Mouse (Mus musculus) gastrocnemius, postnatal 14 days (tissue): ENCODE measurements around the gene Nectin2. TPM values are rescaled to one million over a fixed set of nuclear protein-coding genes. Genes with fewer than 3 reads are reported as not detected.

Experiments
- DNase-seq: peaks from one replicate; pipeline ENCODE4 v3.0.0; 2021; ENCODE audit warnings: mixed read lengths
- intact Hi-C: fragments of 180-260 bp; cut with DNase I; formaldehyde crosslinking; loops from one replicate; pipeline ENCODE4 v1.15.1; 2025; ENCODE audit warnings: low total_unique reads
- total RNA-seq, 2 experiments: library from RNA; stranded (reverse); gene quantifications; 2 replicates each; pipeline ENCODE4 v1.2.3; 2021

Nectin2 gene
- total RNA-seq, 2 experiments from 2014 or later = 9.8 to 12.9 TPM

GRCm38 (mm10) chr7:19748219-19749195 lies 1.8 kb downstream of the Nectin2 start:
- intact Hi-C loops = no loop called here
- DNase-seq = peak; percentile 11

- no peak for DNase-seq
- intact Hi-C loops = no loop called here
Measured at GRCm38 (mm10) chr7:19747420-19748218, 2.7 kb downstream of the Nectin2 start.

DNA sequence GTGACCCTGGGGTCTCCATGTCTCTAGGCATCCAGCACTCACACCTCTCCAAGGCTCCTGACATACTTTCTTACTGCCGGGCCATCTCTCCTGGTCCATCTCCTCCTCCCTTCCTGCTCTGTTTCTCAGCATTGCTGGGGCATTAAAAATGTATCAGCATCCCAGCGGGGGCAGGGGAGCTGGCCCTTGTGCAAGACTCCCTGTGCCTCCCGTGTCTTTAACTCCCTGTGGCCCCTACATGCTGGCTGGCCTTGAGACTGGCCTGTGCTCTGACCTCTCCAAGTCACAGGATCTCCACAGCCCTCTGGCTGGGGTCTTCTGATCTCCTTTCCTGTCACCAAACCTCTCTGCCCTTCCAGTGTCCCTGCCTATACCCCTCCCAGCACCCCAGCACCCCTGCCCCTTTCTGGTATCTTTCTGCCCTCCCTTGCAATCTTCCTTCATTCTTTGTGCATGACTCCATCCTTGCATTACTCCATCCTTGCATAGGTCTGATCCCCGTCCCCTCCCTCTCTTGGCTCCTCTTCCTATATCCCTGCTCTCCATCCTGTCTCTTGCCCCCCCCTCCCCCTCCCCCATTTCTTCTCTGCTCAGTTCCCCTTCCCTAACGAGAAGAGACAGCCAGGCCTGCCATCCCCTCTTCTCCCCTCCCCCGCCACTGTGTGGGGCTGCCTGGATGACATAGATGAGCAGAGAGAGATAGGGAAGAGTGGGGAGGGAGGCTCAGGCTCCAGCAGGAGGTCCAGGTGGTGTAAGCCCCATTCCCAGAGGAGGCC lies 3.7 kb downstream of the Nectin2 start:
- no peak for DNase-seq

GRCm38 (mm10) chr7:19745971-19746370 lies 4.3 kb downstream of the Nectin2 start:
- intact Hi-C loops = no loop called here
- no peak for DNase-seq

More for the DNA sequence above, 3.7 kb downstream of the Nectin2 start:
- intact Hi-C loops = no loop called here

DNA sequence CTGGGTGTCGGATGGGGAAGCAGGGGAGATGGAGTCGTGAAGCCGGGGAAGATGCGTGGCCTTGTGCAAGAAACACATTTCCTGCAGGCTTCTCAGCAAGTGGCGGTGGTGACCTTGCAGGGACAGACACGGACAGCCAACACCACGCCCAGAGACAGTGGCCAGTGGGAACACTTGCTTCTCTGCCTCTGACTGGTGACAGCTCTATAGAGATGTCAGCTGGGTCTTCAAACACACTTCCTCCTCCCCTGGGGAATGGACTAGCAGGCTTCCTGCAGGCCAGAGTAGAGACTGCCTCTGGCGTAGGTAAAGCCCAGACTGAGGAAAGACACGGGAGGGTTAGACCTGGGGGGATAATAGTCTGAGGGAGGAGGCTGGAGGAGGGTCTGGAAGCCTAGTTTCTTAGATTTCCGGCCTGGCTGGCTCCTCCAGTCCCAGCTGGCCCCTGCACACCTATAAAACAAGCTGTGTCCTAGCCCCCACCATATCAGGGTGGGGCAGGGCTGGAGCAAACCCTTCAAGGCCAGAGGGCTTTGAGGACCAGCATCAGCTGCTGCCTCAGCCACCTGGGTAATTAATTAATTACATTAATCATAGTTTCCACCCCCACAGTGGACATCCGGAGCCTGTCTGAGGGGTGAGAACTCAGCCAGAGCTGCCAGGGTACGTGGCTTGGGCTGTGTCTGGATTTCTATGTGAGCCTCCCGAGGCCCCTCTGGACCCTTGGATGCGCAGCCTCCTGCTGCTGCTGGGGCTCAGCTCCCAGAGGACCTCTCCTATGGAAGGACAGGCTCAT lies 5.5 kb downstream of the Nectin2 start:
- intact Hi-C loops = no loop called here
- DNase-seq = no peak

GRCm38 (mm10) chr7:19743791-19744190 lies 6.5 kb downstream of the Nectin2 start:
- intact Hi-C loops = no loop called here
- DNase-seq = no peak

DNA sequence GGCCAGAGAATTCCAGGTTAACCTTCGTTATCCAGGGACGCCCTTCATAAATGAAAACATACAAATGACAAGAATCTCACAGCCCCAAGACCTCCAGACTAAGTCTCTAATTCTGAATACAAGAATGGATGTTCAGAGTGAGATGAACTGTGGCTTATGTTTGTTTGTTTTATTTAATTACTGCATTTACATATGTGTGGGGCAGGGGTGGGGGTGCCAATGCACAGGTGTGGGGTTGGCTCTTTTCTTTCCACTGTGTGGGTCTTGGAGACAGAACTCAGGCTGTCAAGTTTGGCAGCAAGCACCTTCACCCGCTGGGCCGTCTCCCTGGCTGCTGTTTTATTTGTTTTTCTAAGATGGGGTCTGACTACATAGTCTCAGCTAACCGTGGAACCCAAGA lies 7.8 kb downstream of the Nectin2 start:
- intact Hi-C loops = no loop called here
- no peak for DNase-seq

- no peak for DNase-seq
- intact Hi-C loops = no loop called here
Measured at GRCm38 (mm10) chr7:19741329-19742031, 8.8 kb downstream of the Nectin2 start.

GRCm38 (mm10) chr7:19740269-19740668 lies 10.0 kb downstream of the Nectin2 start:
- no peak for DNase-seq
- intact Hi-C loops = no loop called here

DNA sequence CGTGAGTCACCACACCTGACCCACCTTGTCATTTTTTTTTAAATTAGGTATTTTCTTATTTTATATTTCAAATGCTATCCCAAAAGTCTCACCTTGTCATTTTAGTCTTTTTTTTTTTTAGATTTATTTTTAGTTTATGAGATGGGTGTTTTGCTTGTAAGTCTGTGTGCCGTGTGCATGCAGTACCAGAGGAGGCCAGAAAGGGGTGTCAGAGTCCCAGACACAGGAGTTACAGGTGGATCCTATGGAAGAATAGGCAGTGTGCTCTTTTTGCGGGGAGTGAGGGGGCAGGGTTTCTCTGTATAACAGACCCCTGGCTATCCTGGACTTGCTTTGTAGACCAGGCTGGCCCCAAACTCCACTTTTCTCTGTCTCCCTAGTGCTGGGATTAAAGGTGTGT lies 11.5 kb downstream of the Nectin2 start:
- intact Hi-C loops = no loop called here
- DNase-seq = no peak

- no peak for DNase-seq
- intact Hi-C loops = no loop called here
Measured at GRCm38 (mm10) chr7:19736389-19737057, 13.8 kb downstream of the Nectin2 start.

DNA sequence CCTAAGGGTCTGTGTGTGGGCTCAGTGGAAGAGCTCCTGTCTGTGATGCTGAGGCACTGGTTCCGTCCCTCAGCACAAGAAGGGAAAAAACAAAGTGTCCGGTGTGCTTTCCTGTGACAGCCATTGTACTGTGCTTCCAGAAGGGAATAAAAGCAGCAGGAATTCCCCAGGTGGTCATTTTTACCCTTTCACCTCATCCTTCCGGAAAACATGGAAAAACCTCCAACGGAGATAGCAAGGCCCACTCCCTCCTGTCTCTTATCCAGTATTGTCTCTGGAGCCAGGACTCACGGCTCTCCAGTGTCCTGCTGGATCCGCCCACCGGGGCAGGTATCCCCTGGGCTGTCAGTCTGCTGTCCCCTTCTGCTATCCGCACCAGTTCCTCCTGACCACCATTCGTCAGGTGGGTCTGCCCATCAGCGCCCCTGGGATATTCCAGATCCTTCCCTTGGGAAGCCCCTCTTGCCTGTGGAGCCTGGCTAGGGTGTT lies 16.1 kb downstream of the Nectin2 start:
- DNase-seq = no peak
- intact Hi-C loops = no loop called here

DNA sequence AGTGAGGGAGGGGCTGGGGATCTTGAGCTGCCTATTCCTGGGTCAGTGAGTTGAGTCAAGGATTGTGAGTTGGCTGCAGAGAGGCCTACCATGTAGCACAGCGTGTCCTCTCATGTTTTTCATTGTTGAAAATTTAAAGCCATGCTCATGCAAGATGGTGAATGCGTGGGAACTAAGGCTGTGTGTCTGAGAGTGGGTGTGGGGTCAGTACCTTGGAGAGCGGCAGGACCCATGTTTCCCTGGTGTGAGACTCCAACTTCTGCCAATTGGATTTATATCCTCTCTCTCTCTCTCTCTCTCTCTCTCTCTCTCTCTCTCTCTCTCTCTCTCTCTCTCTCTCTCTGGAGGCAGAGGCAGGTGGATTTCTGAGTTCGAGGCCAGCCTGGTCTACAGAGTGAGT lies 23.7 kb downstream of the Nectin2 start:
- no peak for DNase-seq
- intact Hi-C loops = no loop called here

- no peak for DNase-seq
- intact Hi-C loops = no loop called here
Measured at GRCm38 (mm10) chr7:19724167-19724566, 26.1 kb downstream of the Nectin2 start.

GRCm38 (mm10) chr7:19722754-19723195 lies 27.5 kb downstream of the Nectin2 start:
- intact Hi-C loops = no loop called here
- DNase-seq = no peak

DNA sequence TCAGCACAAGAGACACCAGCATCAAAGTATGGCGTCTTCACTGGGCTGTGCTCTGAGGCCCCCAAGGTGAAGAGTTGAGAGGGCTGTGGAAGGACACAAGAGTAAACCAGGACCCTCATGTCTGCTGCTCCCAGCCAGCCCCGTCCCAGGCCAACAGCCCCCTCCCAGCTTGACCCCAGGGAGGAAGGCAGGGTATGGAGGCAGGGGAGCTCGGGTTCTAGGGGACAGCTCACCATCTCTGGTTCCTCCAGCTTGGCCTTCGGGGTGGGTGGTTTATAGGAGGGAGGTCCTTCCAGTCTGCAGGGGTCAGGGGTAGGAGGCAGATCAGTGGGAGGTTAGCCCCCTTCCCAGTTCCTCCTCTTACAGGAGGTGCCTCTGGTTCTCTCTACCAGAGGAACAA lies 31.1 kb downstream of the Nectin2 start:
- no peak for DNase-seq
- intact Hi-C loops = no loop called here

- DNase-seq = no peak
- intact Hi-C loops = no loop called here
Measured at GRCm38 (mm10) chr7:19718297-19718952, 31.9 kb downstream of the Nectin2 start.
